Mouse (Mus musculus) C2C12 (cell line): Measurements from ENCODE around the gene Prdx6. TPM values are rescaled to one million over a fixed set of nuclear protein-coding genes. Genes with fewer than 3 reads are reported as not detected.

ENCODE experiments used
- H3K27me3 ChIP-seq: one replicate; pipeline ENCODE4 v1.6.1; 2011; ENCODE audit not compliant: control insufficient read depth, insufficient read depth, insufficient read length
- H3K36me3 ChIP-seq: one replicate; pipeline ENCODE4 v1.6.1; 2011; ENCODE audit not compliant: control insufficient read depth, insufficient read depth
- H3K4me3 ChIP-seq: one replicate; pipeline ENCODE4 v1.5.1; 2011; ENCODE audit warnings: mild to moderate bottlenecking, control low read depth; ENCODE audit not compliant: poor library complexity, insufficient read depth, severe bottlenecking
- H3K79me2 ChIP-seq: one replicate; pipeline ENCODE4 v1.6.1; 2011; ENCODE audit not compliant: control insufficient read depth, insufficient read depth
- H3K79me3 ChIP-seq: one replicate; pipeline ENCODE4 v1.6.1; 2011; ENCODE audit warnings: low read depth, control low read depth
- H3ac ChIP-seq: one replicate; pipeline ENCODE3; 2011; ENCODE audit warnings: low read depth; ENCODE audit not compliant: control insufficient read depth, insufficient read length
- CEBPB ChIP-seq: IDR thresholded peaks from one replicate; pipeline ENCODE4 v1.6.1; 2011; ENCODE audit warnings: low read depth, mild to moderate bottlenecking, control low read depth, moderate library complexity
- CTCF ChIP-seq: IDR thresholded peaks from one replicate; pipeline ENCODE4 v1.5.1; 2011; ENCODE audit not compliant: control insufficient read depth, insufficient read depth, insufficient read length
- FOSL1 ChIP-seq: IDR thresholded peaks from one replicate; pipeline ENCODE4 v1.8.0; 2011; ENCODE audit warnings: mild to moderate bottlenecking, low read length; ENCODE audit not compliant: poor library complexity, insufficient read depth, severe bottlenecking
- MAX ChIP-seq: IDR thresholded peaks from one replicate; pipeline ENCODE4 v1.6.1; 2011; ENCODE audit warnings: mild to moderate bottlenecking, control low read depth
- MYOD1 ChIP-seq: IDR thresholded peaks from one replicate; pipeline ENCODE4 v1.6.1; 2011; ENCODE audit warnings: low read depth; ENCODE audit not compliant: control insufficient read depth, insufficient read length
- MYOG ChIP-seq: IDR thresholded peaks from one replicate; pipeline ENCODE4 v1.6.1; 2011; ENCODE audit not compliant: control insufficient read depth, insufficient read length; ENCODE audit errors: extremely low read depth
- USF1 ChIP-seq: IDR thresholded peaks from one replicate; pipeline ENCODE4 v1.6.1; 2011; ENCODE audit warnings: low read depth, mild to moderate bottlenecking, control low read depth, moderate library complexity
- polyA plus RNA-seq: library from polyadenylated mRNA; unstranded; fragments of >200 nt; fragmentation: generic; extraction: Trizol; gene quantifications from one replicate; pipeline ENCODE4 v1.2.1, GENCODE M21; 2012; ENCODE audit warnings: missing spikeins

Gene Prdx6
- polyA plus RNA-seq, 1 experiment, result 300 TPM

- Histone ChIP-seq H3K27me3 (no peaks in the 10 kb centered on the region), H3K4me3 (no peak overlapping the region), H3K36me3 (no peaks in the 10 kb centered on the region), H3ac (no peak overlapping the region), H3K79me2 (no peaks in the 10 kb centered on the region), H3K79me3 (no peaks in the 10 kb centered on the region)
- TF ChIP-seq FOSL1, result no peak
- TF ChIP-seq MAX, result no peak
- TF ChIP-seq MYOG, result no peak
- TF ChIP-seq USF1, result no peak
- no peak for TF ChIP-seq CEBPB
- no peak for TF ChIP-seq MYOD1
- no peak for TF ChIP-seq CTCF
Observed at GRCm38 (mm10) chr1:161195541-161196351, 55.3 kb downstream of the Prdx6 start.

GRCm38 (mm10) chr1:161190253-161190910 is 60.6 kb downstream of the Prdx6 start:
- no peaks in the 10 kb centered on the region for H3K79me2 ChIP-seq
- H3ac ChIP-seq, result no peak overlapping the region
- no peak overlapping the region for H3K4me3 ChIP-seq
- H3K27me3 ChIP-seq, result no peaks in the 10 kb centered on the region
- TF ChIP-seq MAX (no peak), USF1 (no peak), CEBPB (no peak), MYOG (no peak), CTCF (no peak), FOSL1 (no peak), MYOD1 (no peak)
- no peaks in the 10 kb centered on the region for H3K79me3 ChIP-seq
- H3K36me3 ChIP-seq, result no peaks in the 10 kb centered on the region

Other genes with a start within 250 kb of the Prdx6 start
- 0.75 TPM for gene Zbtb37, start 216.4 kb downstream of the Prdx6 start, polyA plus RNA-seq
- 16.8 TPM for gene Dars2, start 180.6 kb downstream of the Prdx6 start, polyA plus RNA-seq
- gene Cenpl, start 180.5 kb downstream of the Prdx6 start, polyA plus RNA-seq, result 7.9 TPM
- 7.5 TPM for gene Klhl20, start 119.7 kb downstream of the Prdx6 start, polyA plus RNA-seq
- gene Ankrd45, start 108.5 kb downstream of the Prdx6 start, polyA plus RNA-seq, result 0.05 TPM
- not detected for gene Tex50, start 91.9 kb downstream of the Prdx6 start, polyA plus RNA-seq
- gene Tnfsf4, start 144.2 kb upstream of the Prdx6 start, polyA plus RNA-seq, result not detected
- 0.04 TPM for gene Tnfsf18, start 243.4 kb upstream of the Prdx6 start, polyA plus RNA-seq